Mouse (Mus musculus) stomach, postnatal 0 days (tissue): ENCODE results near the gene Pigv. TPM values are rescaled to one million over a fixed set of nuclear protein-coding genes. Genes with fewer than 3 reads are reported as not detected.
A peak's percentile ranks its signal among the peaks of the same experiment; 100 is the strongest.

ENCODE experiments used
- ATAC-seq: fragments of 200-750 bp; cut with Nextera tagmentation; 2 replicates; pipeline ENCODE4 v1.8.0; 2017; ENCODE audit not compliant: low FRiP score, low TSS enrichment
- DNase-seq: peaks from one replicate; pipeline ENCODE4 v3.0.0-alpha.2; 2016; ENCODE audit warnings: low spot score
- H3K27ac ChIP-seq: fragments of 300-500 bp; sonication (generic); replicated peaks from 2 replicates; pipeline ENCODE4 v1.5.1; 2014; ENCODE audit warnings: mild to moderate bottlenecking, control low read depth
- H3K27me3 ChIP-seq: fragments of 300-500 bp; sonication (generic); 2 replicates; pipeline ENCODE4 v1.6.1; 2014; ENCODE audit warnings: low read length; ENCODE audit not compliant: control insufficient read depth, insufficient read depth
- H3K36me3 ChIP-seq: fragments of 300-500 bp; sonication (generic); 2 replicates; pipeline ENCODE4 v1.6.1; 2014; ENCODE audit warnings: low read length, mixed read lengths; ENCODE audit not compliant: control insufficient read depth, insufficient read depth
- H3K4me1 ChIP-seq: fragments of 300-500 bp; sonication (generic); replicated peaks from 2 replicates; pipeline ENCODE4 v1.6.1; 2014; ENCODE audit warnings: antibody characterized with exemption; ENCODE audit not compliant: control insufficient read depth, insufficient read depth
- H3K4me2 ChIP-seq: fragments of 300-500 bp; sonication (generic); replicated peaks from 2 replicates; pipeline ENCODE4 v1.6.1; 2014; ENCODE audit warnings: low read depth, mild to moderate bottlenecking, control low read depth, moderate library complexity
- H3K4me3 ChIP-seq: fragments of 300-500 bp; sonication (generic); 2 replicates; pipeline ENCODE4 v1.5.1; 2014; ENCODE audit warnings: low read depth, low read length, control low read depth
- H3K9ac ChIP-seq: fragments of 300-500 bp; sonication (generic); 2 replicates; pipeline ENCODE4 v1.6.1; 2014; ENCODE audit warnings: mild to moderate bottlenecking, low read length, control low read depth, mixed read lengths
- H3K9me3 ChIP-seq: fragments of 300-500 bp; sonication (generic); 2 replicates; pipeline ENCODE4 v1.6.1; 2016; ENCODE audit warnings: low read length; ENCODE audit not compliant: control insufficient read depth
- CTCF ChIP-seq: IDR thresholded peaks from 2 replicates; pipeline ENCODE4 v1.5.1; 2016; ENCODE audit warnings: antibody characterized with exemption, low read depth, mild to moderate bottlenecking, moderate library complexity
- EP300 ChIP-seq: optimal IDR thresholded peaks from 2 replicates; pipeline ENCODE3; 2016; ENCODE audit warnings: antibody characterized with exemption
- WGBS: fragments of 180-500 bp; shearing (Covaris S2); extraction: QIAGEN DNeasy Blood & Tissue Kit; methylation state at CpG from one replicate; pipeline ENCODE4 v1.1.7; 2014; 5-methylcytosine and 5-hydroxymethylcytosine counted together
- polyA plus RNA-seq: library from polyadenylated mRNA; unstranded; fragments of >200 nt; fragmentation: Nextera tagmentation; extraction: Ambion mirVana; gene quantifications from 2 replicates; pipeline ENCODE4 v1.2.1, GENCODE M21; 2015

Pigv gene
- polyA plus RNA-seq, 1 experiment from 2014 or later = 11.5 TPM

GRCm38 (mm10) chr4:133622161-133622695, 50.2 kb downstream of the Pigv start:
- peaks cover 6% of the 10 kb centered on the region; the same call in 1 of the 2 replicates for H3K36me3 ChIP-seq
- no peak for DNase-seq

DNA sequence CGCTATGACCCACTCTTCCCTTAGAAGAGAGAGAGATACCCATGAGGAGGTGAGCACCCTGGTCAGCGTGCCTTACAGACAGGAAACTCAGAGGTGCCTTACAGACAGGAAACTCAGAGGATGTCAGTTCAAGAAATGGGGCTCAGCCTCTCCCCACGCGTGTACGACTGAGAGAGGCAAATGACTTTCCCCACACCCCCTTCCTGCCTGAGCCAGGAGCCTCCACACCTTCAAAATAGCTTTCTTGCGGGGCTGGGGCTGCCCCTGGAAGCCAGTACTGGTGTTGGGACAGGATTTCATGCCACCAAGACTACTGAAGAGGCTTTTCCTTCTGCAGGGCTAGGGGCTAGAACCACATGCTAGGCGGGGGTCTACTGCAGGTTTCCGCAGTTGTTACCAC, 51.8 kb downstream of the Pigv start:
- Histone ChIP-seq H3K4me1 (no peaks in the 10 kb centered on the region), H3K9me3 (no peaks in the 10 kb centered on the region), H3K36me3 (peaks cover under 1% of the 10 kb centered on the region; the same call in 1 of the 2 replicates), H3K27me3 (no peaks in the 10 kb centered on the region), H3K9ac (no peak overlapping the region), H3K4me2 (no peak overlapping the region), H3K27ac (no peak overlapping the region), H3K4me3 (no peak overlapping the region)
- WGBS = 79% methylated on average over 8 of the region's 8 CpGs
- no peak for ATAC-seq
- DNase-seq = no peak
- TF ChIP-seq EP300 = no peak
- TF ChIP-seq CTCF = no peak

More at GRCm38 (mm10) chr4:133622161-133622695, 50.2 kb downstream of the Pigv start:
- TF ChIP-seq EP300 (no peak), CTCF (no peak)
- no peak overlapping the region for H3K9ac ChIP-seq
- ATAC-seq = no peak
- H3K27ac ChIP-seq = no peak overlapping the region
- no peak overlapping the region for H3K4me3 ChIP-seq
- WGBS = 76% methylated on average over 11 of the region's 11 CpGs
- H3K9me3 ChIP-seq = no peaks in the 10 kb centered on the region
- H3K4me1 ChIP-seq = no peaks in the 10 kb centered on the region
- H3K4me2 ChIP-seq = no peak overlapping the region
- no peaks in the 10 kb centered on the region for H3K27me3 ChIP-seq

DNA sequence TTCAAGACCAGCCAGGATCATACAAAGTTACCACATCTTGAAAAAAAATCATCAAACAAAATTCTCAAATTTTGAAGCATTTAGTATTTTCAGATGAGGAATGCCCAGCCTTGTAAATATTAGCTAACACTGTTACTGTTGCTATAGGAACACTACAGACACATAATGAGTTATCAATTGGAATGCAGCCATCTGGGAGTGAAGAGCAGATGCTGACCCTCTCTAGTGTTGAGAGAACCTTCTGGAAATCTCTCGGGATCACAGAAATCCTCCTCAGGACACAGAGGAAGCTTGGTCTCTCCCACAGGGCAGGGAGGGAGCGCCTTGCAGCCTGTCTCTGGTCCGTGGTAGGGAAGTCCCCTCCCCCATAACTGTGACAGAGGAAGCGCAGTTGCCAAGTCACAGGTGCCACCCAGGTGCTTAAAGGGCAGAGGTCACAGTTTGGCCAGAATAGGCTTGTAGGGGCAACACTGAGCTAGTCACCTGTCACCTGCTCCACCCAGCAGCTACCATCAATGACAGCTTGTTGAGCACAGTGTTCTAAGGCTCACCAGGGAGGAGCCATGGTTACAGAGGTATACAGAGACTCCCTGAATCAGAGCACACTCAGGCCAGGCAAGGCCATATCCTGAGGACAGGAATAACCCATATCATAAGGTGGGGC, 52.8 kb downstream of the Pigv start:
- peak; percentile 63 for ATAC-seq
- Histone ChIP-seq H3K9me3 (no peaks in the 10 kb centered on the region), H3K4me2 (no peak overlapping the region), H3K36me3 (no peaks in the 10 kb centered on the region), H3K27me3 (no peaks in the 10 kb centered on the region), H3K4me3 (no peak overlapping the region), H3K4me1 (no peaks in the 10 kb centered on the region), H3K27ac (no peak overlapping the region), H3K9ac (no peak overlapping the region)
- no peak for DNase-seq
- WGBS = 60% methylated on average over 4 of the region's 4 CpGs
- TF ChIP-seq EP300 (no peak), CTCF (no peak)

DNA sequence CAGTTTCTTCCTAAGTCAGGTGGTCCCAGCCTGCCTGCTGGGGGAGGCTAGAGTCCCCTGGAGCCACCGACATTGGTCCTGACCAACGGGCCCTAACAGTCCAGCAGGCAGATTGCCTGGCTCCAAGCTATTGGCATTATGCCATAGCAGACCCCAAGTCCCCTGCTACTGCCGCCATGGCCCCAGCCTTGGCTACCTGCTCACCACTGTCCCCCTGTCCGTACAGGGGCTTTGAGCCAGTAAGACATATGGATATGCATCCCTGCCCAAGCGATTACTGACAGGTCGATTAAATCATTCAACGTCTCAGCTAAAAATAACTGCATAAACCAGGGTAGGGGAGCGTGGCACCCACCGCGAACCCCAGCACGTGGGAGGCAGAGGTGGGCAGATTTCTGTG, 54.5 kb downstream of the Pigv start:
- no peak for DNase-seq
- H3K4me3 ChIP-seq = no peak overlapping the region
- no peaks in the 10 kb centered on the region for H3K27me3 ChIP-seq
- H3K4me1 ChIP-seq = no peaks in the 10 kb centered on the region
- WGBS = 93% methylated on average over 11 of the region's 11 CpGs
- no peak overlapping the region for H3K4me2 ChIP-seq
- no peak overlapping the region for H3K9ac ChIP-seq
- no peak for ATAC-seq
- no peaks in the 10 kb centered on the region for H3K9me3 ChIP-seq
- TF ChIP-seq EP300 (no peak), CTCF (no peak)
- H3K36me3 ChIP-seq = no peaks in the 10 kb centered on the region
- H3K27ac ChIP-seq = no peak overlapping the region

DNA sequence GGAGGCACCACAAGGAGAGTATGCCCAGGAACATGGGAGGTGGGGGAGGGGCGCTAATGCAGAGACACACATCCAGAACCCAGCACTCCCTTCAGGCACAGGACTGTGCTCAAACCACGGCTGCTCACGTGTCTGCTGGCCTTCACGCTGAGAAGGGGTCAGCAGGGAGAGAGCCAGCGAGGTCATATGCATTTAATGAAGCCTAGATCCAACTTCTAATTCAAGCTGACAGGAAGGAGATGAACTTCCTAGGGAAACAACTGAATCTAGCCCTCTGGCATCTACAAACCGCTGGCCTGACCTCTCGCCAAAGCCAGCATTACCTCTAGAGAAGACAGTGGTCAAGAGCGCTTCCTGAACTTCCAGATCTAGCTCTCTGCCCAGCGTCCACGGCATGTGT, 57.0 kb downstream of the Pigv start:
- H3K27me3 ChIP-seq = no peaks in the 10 kb centered on the region
- H3K4me1 ChIP-seq = no peaks in the 10 kb centered on the region
- H3K9ac ChIP-seq = no peak overlapping the region
- DNase-seq (no peak), ATAC-seq (no peak)
- no peak overlapping the region for H3K4me3 ChIP-seq
- no peaks in the 10 kb centered on the region for H3K9me3 ChIP-seq
- H3K36me3 ChIP-seq = no peaks in the 10 kb centered on the region
- no peak overlapping the region for H3K4me2 ChIP-seq
- no peak for TF ChIP-seq EP300
- TF ChIP-seq CTCF = no peak
- H3K27ac ChIP-seq = no peak overlapping the region
- 83% methylated on average over 10 of the region's 10 CpGs for WGBS

DNA sequence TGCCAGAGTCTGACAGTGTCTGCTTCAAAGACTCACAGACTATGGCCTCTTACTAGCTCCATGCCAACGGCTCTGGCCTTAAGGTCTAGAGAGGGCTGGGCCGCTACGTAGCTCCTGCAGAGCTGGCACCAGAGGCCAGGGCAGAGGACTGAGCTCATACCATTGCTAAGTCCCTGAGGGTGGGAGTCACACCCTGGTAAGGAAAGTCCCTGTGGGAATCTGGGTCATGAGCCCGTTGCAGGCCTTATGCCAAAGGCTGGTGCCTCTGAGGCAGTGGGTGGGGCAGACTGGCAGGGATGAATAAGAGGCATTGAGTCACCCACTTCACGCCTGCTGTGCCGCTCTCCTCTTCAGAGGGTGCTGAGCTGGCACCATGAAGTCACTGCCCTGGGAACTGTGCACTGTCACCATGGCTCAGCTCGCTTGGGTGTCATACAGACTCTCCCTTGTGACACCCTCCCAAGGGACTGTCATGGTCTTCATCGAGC, 58.1 kb downstream of the Pigv start:
- Histone ChIP-seq H3K36me3 (no peaks in the 10 kb centered on the region), H3K4me1 (no peaks in the 10 kb centered on the region), H3K9ac (no peak overlapping the region; the same call in 1 of the 2 replicates), H3K27ac (peak overlapping the region; percentile 30; the same call in 1 of the 2 replicates), H3K27me3 (no peaks in the 10 kb centered on the region), H3K4me3 (no peak overlapping the region), H3K4me2 (no peak overlapping the region), H3K9me3 (no peaks in the 10 kb centered on the region)
- DNase-seq (peak; percentile 68), ATAC-seq (peak; percentile 83)
- 61% methylated on average over 8 of the region's 8 CpGs for WGBS
- TF ChIP-seq EP300 = peak; percentile 66
- TF ChIP-seq CTCF = no peak
